Mouse (Mus musculus) megakaryocyte, embryonic 14.5 days (primary cell): ENCODE measurements at regions not wholly inside any gene's neighbourhood (a gene's known extent, or its start where the extent isn't known, plus 50 kb on each side); places are given as distances from the start of the nearest gene placed in this dataset.

Experiments
- H3K27me3 ChIP-seq: replicated peaks from 2 replicates; pipeline ENCODE3; 2012; ENCODE audit warnings: inconsistent platforms
- H3K36me3 ChIP-seq: replicated peaks from 2 replicates; pipeline ENCODE3; 2012; ENCODE audit warnings: low read length, inconsistent platforms, mixed read lengths
- H3K4me1 ChIP-seq: 2 replicates; pipeline ENCODE4 v1.6.1; 2012; ENCODE audit warnings: inconsistent platforms
- H3K4me3 ChIP-seq: replicated peaks from 2 replicates; pipeline ENCODE3; 2012; ENCODE audit warnings: moderate library complexity, mild to moderate bottlenecking, inconsistent platforms
- H3K9me3 ChIP-seq: 2 replicates; pipeline ENCODE4 v1.6.1; 2012; ENCODE audit warnings: inconsistent platforms
- FLI1 ChIP-seq: IDR thresholded peaks from 2 replicates; pipeline ENCODE4 v1.6.1; 2012; ENCODE audit warnings: low read length, inconsistent platforms, mixed read lengths
- GATA1 ChIP-seq: IDR thresholded peaks from 3 replicates; pipeline ENCODE4 v1.6.1; 2012; ENCODE audit warnings: mixed read lengths, low read length, inconsistent platforms, borderline replicate concordance

DNA sequence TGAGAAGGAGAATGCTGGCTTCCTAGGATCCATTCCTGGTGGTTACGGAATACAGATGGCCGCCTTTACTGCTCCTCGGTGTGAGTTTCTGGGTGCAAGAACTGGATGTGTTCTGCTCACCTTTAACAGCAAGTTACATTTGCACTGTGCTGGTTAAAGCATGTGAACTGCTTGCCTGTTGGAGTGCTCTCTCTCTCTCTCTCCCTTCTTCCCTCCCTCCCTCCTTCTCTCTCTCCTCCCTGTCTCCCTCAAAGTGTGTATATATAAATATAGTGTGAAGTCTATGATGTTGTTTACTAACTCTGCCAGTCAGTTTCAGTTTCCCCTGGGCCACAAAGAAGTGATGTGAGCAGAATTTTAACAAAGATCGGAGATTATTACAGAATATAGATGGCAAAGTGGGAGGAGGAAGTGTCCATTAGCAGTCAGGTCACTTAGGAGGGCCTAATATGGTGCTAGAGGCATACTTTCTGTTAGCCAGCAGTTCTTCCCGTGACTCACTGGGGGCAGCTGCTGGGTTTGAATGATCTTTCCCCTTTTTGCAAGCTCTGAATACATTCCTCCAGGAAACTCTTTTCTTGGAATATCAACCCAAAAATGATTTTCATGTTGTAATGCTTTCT, 1453.5 kb downstream of the Slc22a22 start:
- Histone ChIP-seq H3K27me3 (no peaks in the 10 kb centered on the region), H3K4me3 (no peak overlapping the region), H3K36me3 (no peaks in the 10 kb centered on the region), H3K9me3 (no peaks in the 10 kb centered on the region), H3K4me1 (peaks cover 6% of the 10 kb centered on the region; the same call in 1 of the 2 replicates)
- no peak for TF ChIP-seq FLI1
- no peak for TF ChIP-seq GATA1

DNA sequence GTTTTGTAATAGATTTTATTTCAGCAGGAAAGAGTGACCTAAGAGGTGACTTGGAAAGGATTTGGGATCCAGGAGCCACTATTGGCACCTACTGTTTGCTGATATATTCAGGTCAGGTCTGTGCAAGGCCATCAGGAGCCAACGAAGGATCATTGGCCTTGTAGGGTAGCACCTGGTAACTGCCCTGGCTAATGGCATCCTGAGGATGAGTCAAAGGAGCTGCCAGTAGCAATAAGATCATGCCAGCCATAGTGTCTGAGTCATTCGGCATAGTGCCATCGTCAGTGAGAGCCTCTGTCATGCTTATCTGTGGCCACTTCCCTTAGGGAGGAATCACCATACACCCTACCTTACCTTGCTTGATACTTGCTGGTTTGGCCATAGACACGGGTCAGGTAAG, 1455.1 kb downstream of the Slc22a22 start:
- Histone ChIP-seq H3K36me3 (no peaks in the 10 kb centered on the region), H3K4me1 (peaks cover 6% of the 10 kb centered on the region; the same call in 1 of the 2 replicates), H3K27me3 (no peaks in the 10 kb centered on the region), H3K4me3 (no peak overlapping the region), H3K9me3 (no peaks in the 10 kb centered on the region)
- TF ChIP-seq FLI1 (no peak), GATA1 (no peak)

GRCm38 (mm10) chr15:56018141-56018540, 1459.3 kb downstream of the Slc22a22 start:
- H3K4me3 ChIP-seq = no peak overlapping the region
- no peaks in the 10 kb centered on the region for H3K4me1 ChIP-seq
- peaks cover 2% of the 10 kb centered on the region for H3K27me3 ChIP-seq
- no peaks in the 10 kb centered on the region for H3K36me3 ChIP-seq
- no peaks in the 10 kb centered on the region for H3K9me3 ChIP-seq
- TF ChIP-seq FLI1 (no peak), GATA1 (no peak)

DNA sequence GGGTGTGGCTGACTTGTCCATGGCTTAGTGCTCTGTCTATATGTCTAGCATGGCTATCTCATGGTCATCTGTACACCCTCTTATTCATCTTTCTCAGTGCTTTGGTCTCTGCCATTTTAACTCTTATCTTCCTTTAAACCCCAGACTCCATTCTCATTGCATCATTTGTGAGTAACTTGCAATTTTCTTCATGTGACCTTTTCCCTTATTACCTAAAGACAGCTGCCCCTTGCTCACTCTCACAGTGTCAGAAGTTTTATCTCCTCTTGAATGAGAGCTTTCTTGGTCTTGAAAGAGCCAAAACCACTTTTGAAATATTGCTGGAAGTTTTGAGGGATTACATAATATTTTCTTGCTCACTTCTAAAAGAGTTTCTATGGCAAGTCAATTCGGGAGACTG, 1459.9 kb downstream of the Slc22a22 start:
- H3K36me3 ChIP-seq = no peaks in the 10 kb centered on the region
- H3K4me1 ChIP-seq = no peaks in the 10 kb centered on the region
- H3K9me3 ChIP-seq = no peaks in the 10 kb centered on the region
- TF ChIP-seq FLI1 (no peak), GATA1 (no peak)
- no peak overlapping the region for H3K4me3 ChIP-seq
- peaks cover 2% of the 10 kb centered on the region for H3K27me3 ChIP-seq

- no peaks in the 10 kb centered on the region for H3K36me3 ChIP-seq
- no peaks in the 10 kb centered on the region for H3K4me1 ChIP-seq
- no peak for TF ChIP-seq FLI1
- TF ChIP-seq GATA1 = no peak
- H3K4me3 ChIP-seq = no peak overlapping the region
- H3K9me3 ChIP-seq = no peaks in the 10 kb centered on the region
- peaks cover 2% of the 10 kb centered on the region for H3K27me3 ChIP-seq
Measured at GRCm38 (mm10) chr15:56016070-56016469, 1461.4 kb downstream of the Slc22a22 start.

DNA sequence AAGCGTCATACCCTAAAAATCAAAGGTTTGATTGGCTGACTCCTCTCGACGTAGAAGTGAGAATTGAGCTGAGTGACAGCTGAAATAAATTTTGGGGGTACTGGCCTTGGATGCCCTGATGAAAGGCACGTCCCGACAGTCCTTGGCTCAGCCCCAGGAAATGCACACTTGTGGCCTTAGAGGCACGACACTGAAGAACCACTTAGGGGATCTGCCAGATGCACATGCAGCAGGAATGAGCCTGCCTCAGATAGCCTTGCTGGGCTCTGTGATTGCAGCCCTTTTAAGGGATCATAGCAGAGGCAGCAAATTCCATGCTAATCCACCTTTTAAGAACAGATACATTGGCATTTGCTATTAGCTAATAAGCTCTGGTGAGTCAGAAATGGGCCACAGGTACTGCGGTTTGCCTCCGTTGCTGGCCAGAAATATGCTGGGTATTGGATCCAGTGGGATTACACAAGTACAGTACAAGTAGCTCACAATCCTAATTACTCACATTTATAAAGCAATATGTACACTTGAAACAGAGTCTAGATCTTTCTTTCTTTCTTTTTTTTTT, 1463.3 kb downstream of the Slc22a22 start:
- Histone ChIP-seq H3K4me1 (no peaks in the 10 kb centered on the region), H3K27me3 (peaks cover 2% of the 10 kb centered on the region), H3K4me3 (no peak overlapping the region), H3K36me3 (no peaks in the 10 kb centered on the region), H3K9me3 (no peaks in the 10 kb centered on the region)
- TF ChIP-seq FLI1 (no peak), GATA1 (no peak)

GRCm38 (mm10) chr15:56008603-56009174, 1468.7 kb downstream of the Slc22a22 start:
- no peak overlapping the region for H3K4me3 ChIP-seq
- H3K4me1 ChIP-seq = no peaks in the 10 kb centered on the region
- TF ChIP-seq GATA1 (no peak), FLI1 (no peak)
- no peaks in the 10 kb centered on the region for H3K36me3 ChIP-seq
- H3K27me3 ChIP-seq = no peaks in the 10 kb centered on the region
- H3K9me3 ChIP-seq = no peaks in the 10 kb centered on the region

GRCm38 (mm10) chr15:56007376-56007775, 1470.0 kb downstream of the Slc22a22 start:
- Histone ChIP-seq H3K4me3 (no peak overlapping the region), H3K4me1 (no peaks in the 10 kb centered on the region), H3K27me3 (no peaks in the 10 kb centered on the region), H3K9me3 (no peaks in the 10 kb centered on the region), H3K36me3 (no peaks in the 10 kb centered on the region)
- TF ChIP-seq FLI1 = no peak
- TF ChIP-seq GATA1 = no peak

DNA sequence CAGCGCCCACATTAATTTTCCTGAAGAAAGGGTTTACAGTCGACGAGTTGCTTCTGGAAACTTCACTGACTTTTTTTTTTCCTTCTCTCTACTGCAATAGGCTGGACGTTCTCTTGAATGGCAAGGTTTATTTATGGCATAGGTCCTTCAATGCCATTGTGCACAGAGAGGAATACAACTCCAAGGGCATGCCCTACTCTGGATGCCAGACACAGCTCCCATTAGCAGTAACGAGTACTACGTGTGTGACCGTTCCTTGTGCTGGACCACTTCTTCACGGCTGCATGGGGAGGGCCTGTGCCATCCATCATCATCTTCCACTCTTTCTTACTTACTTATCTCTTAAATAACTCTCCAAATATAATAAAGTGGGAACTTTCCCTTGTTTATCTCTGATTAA, 1472.1 kb downstream of the Slc22a22 start:
- H3K36me3 ChIP-seq = no peaks in the 10 kb centered on the region
- H3K9me3 ChIP-seq = no peaks in the 10 kb centered on the region
- H3K4me1 ChIP-seq = no peaks in the 10 kb centered on the region
- no peaks in the 10 kb centered on the region for H3K27me3 ChIP-seq
- no peak overlapping the region for H3K4me3 ChIP-seq
- TF ChIP-seq GATA1 (no peak), FLI1 (no peak)

DNA sequence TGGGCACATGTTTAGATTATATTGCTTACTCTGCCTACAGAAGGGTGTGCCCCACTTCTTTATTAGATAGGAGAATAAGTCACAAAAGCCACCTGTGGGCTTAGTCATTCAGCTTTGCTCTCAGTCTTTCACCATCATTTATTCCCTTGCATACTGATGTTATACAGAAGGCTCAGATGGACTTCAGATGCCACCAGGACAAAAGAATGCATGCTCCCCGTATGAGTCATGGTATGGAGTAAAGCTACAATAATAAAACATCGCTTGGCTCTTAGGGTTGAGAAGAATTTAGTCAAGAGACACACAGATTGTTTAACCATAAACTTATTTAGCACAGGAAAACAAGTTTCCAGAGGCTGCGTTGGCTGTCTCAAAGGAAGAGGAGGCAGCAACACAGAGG, 1473.5 kb downstream of the Slc22a22 start:
- H3K27me3 ChIP-seq = no peaks in the 10 kb centered on the region

More for the DNA sequence above, 1473.5 kb downstream of the Slc22a22 start:
- no peaks in the 10 kb centered on the region for H3K4me1 ChIP-seq
- H3K36me3 ChIP-seq = no peaks in the 10 kb centered on the region
- H3K9me3 ChIP-seq = no peaks in the 10 kb centered on the region
- H3K4me3 ChIP-seq = no peak overlapping the region
- TF ChIP-seq GATA1 (no peak), FLI1 (no peak)
